Mouse (Mus musculus) neural tube, embryonic 14.5 days (tissue): ENCODE measurements around the gene Trip11. TPM values are rescaled to one million over a fixed set of nuclear protein-coding genes. Genes with fewer than 3 reads are reported as not detected.

Source experiments
- ATAC-seq: fragments of 200-750 bp; cut with Nextera tagmentation; 2 replicates; pipeline ENCODE4 v1.8.0; 2017; ENCODE audit warnings: low read depth, mild to moderate bottlenecking, moderate TSS enrichment, moderate library complexity
- H3K27ac ChIP-seq: fragments of 300-500 bp; sonication (generic); 2 replicates; pipeline ENCODE4 v1.5.1; 2014; ENCODE audit warnings: low read depth, mild to moderate bottlenecking, control low read depth, low read length, moderate library complexity, mixed read lengths
- H3K27me3 ChIP-seq: fragments of 300-500 bp; sonication (generic); 2 replicates; pipeline ENCODE4 v1.6.1; 2014; ENCODE audit warnings: low read length; ENCODE audit not compliant: control insufficient read depth, insufficient read depth
- H3K36me3 ChIP-seq: fragments of 300-500 bp; sonication (generic); 2 replicates; pipeline ENCODE4 v1.6.1; 2014; ENCODE audit warnings: low read length, mixed read lengths; ENCODE audit not compliant: control insufficient read depth, insufficient read depth
- H3K4me1 ChIP-seq: fragments of 300-500 bp; sonication (generic); 2 replicates; pipeline ENCODE4 v1.6.1; 2014; ENCODE audit warnings: low read length; ENCODE audit not compliant: control insufficient read depth, insufficient read depth
- H3K4me2 ChIP-seq: fragments of 300-500 bp; sonication (generic); 2 replicates; pipeline ENCODE4 v1.6.1; 2014; ENCODE audit warnings: mild to moderate bottlenecking, low read depth, low read length, control low read depth
- H3K4me3 ChIP-seq: fragments of 300-500 bp; sonication (generic); 2 replicates; pipeline ENCODE4 v1.5.1; 2014; ENCODE audit warnings: low read depth, low read length, control low read depth, mixed read lengths
- H3K9ac ChIP-seq: fragments of 300-500 bp; sonication (generic); replicated peaks from 2 replicates; pipeline ENCODE4 v1.6.1; 2014; ENCODE audit warnings: low read depth, mild to moderate bottlenecking, control low read depth, low read length, mixed read lengths
- H3K9me3 ChIP-seq: fragments of 300-500 bp; sonication (generic); 2 replicates; pipeline ENCODE4 v1.6.1; 2016; ENCODE audit warnings: low read length; ENCODE audit not compliant: control insufficient read depth
- WGBS: fragments of 180-500 bp; shearing (Covaris S2); extraction: QIAGEN DNeasy Blood & Tissue Kit; methylation state at CpG from one replicate; pipeline ENCODE4 v1.1.7; 2014; 5-methylcytosine and 5-hydroxymethylcytosine counted together
- polyA plus RNA-seq: library from polyadenylated mRNA; unstranded; fragments of >200 nt; fragmentation: Nextera tagmentation; extraction: Ambion mirVana; gene quantifications from 2 replicates; pipeline ENCODE4 v1.2.1, GENCODE M21; 2014

Trip11 gene
- polyA plus RNA-seq, 1 experiment from 2014 or later: 31.9 TPM

GRCm38 (mm10) chr12:101851314-101851713 lies 61.8 kb downstream of the Trip11 start:
- ATAC-seq: no peak
- Histone ChIP-seq H3K4me2 (no peak overlapping the region), H3K9me3 (no peaks in the 10 kb centered on the region), H3K4me3 (no peak overlapping the region), H3K4me1 (no peaks in the 10 kb centered on the region), H3K27me3 (no peaks in the 10 kb centered on the region), H3K9ac (no peak overlapping the region), H3K36me3 (peaks cover 4% of the 10 kb centered on the region; the same call in 1 of the 2 replicates), H3K27ac (no peak overlapping the region)
- WGBS: 91% methylated on average over 9 of the region's 9 CpGs

- H3K9ac ChIP-seq: no peak overlapping the region
- H3K36me3 ChIP-seq: no peaks in the 10 kb centered on the region; the same call in 1 of the 2 replicates
- no peak overlapping the region for H3K4me3 ChIP-seq
- 92% methylated on average over 10 of the region's 10 CpGs for WGBS
- no peak overlapping the region for H3K4me2 ChIP-seq
- no peaks in the 10 kb centered on the region for H3K9me3 ChIP-seq
- no peaks in the 10 kb centered on the region for H3K4me1 ChIP-seq
- no peak for ATAC-seq
- H3K27me3 ChIP-seq: no peaks in the 10 kb centered on the region
- no peak overlapping the region for H3K27ac ChIP-seq
Measured at GRCm38 (mm10) chr12:101836546-101837274, 76.4 kb downstream of the Trip11 start.

- Histone ChIP-seq H3K36me3 (no peaks in the 10 kb centered on the region; the same call in 1 of the 2 replicates), H3K27ac (no peak overlapping the region), H3K9ac (no peak overlapping the region), H3K4me3 (no peak overlapping the region), H3K27me3 (no peaks in the 10 kb centered on the region), H3K9me3 (no peaks in the 10 kb centered on the region), H3K4me2 (no peak overlapping the region), H3K4me1 (no peaks in the 10 kb centered on the region)
- 95% methylated on average over 4 of the region's 4 CpGs for WGBS
- no peak for ATAC-seq
Measured at GRCm38 (mm10) chr12:101834715-101835114, 78.4 kb downstream of the Trip11 start.

GRCm38 (mm10) chr12:101833776-101834175 lies 79.3 kb downstream of the Trip11 start:
- Histone ChIP-seq H3K9ac (no peak overlapping the region), H3K4me3 (no peak overlapping the region), H3K27me3 (no peaks in the 10 kb centered on the region), H3K4me2 (no peak overlapping the region), H3K27ac (no peak overlapping the region), H3K36me3 (no peaks in the 10 kb centered on the region; the same call in 1 of the 2 replicates), H3K9me3 (no peaks in the 10 kb centered on the region), H3K4me1 (no peaks in the 10 kb centered on the region)
- WGBS: 96% methylated on average over 8 of the region's 8 CpGs
- ATAC-seq: no peak

- H3K9ac ChIP-seq: no peak overlapping the region
- no peak overlapping the region for H3K4me3 ChIP-seq
- no peak overlapping the region for H3K4me2 ChIP-seq
- no peak overlapping the region for H3K27ac ChIP-seq
- ATAC-seq: no peak
- H3K4me1 ChIP-seq: no peaks in the 10 kb centered on the region
- H3K9me3 ChIP-seq: no peaks in the 10 kb centered on the region
- H3K36me3 ChIP-seq: no peaks in the 10 kb centered on the region; the same call in 1 of the 2 replicates
- no peaks in the 10 kb centered on the region for H3K27me3 ChIP-seq
- 94% methylated on average over 6 of the region's 6 CpGs for WGBS
Measured at GRCm38 (mm10) chr12:101833115-101833506, 80.0 kb downstream of the Trip11 start.

GRCm38 (mm10) chr12:101832179-101833114 lies 80.6 kb downstream of the Trip11 start:
- Histone ChIP-seq H3K9ac (no peak overlapping the region), H3K4me2 (no peak overlapping the region), H3K27me3 (no peaks in the 10 kb centered on the region), H3K9me3 (no peaks in the 10 kb centered on the region), H3K4me3 (no peak overlapping the region), H3K4me1 (no peaks in the 10 kb centered on the region), H3K36me3 (no peaks in the 10 kb centered on the region; the same call in 1 of the 2 replicates), H3K27ac (no peak overlapping the region)
- 88% methylated on average over 7 of the region's 7 CpGs for WGBS
- ATAC-seq: no peak

- Histone ChIP-seq H3K9me3 (no peaks in the 10 kb centered on the region), H3K36me3 (no peaks in the 10 kb centered on the region; the same call in 1 of the 2 replicates), H3K4me1 (no peaks in the 10 kb centered on the region), H3K9ac (no peak overlapping the region), H3K4me3 (no peak overlapping the region), H3K4me2 (no peak overlapping the region), H3K27ac (no peak overlapping the region), H3K27me3 (no peaks in the 10 kb centered on the region)
- 76% methylated on average over 4 of the region's 4 CpGs for WGBS
- ATAC-seq: no peak
Measured at GRCm38 (mm10) chr12:101831221-101831620, 81.8 kb downstream of the Trip11 start.

- no peak overlapping the region for H3K27ac ChIP-seq
- WGBS: 91% methylated on average over 4 of the region's 4 CpGs
- H3K27me3 ChIP-seq: peaks cover 4% of the 10 kb centered on the region; the same call in 1 of the 2 replicates
- H3K36me3 ChIP-seq: no peaks in the 10 kb centered on the region
- H3K9me3 ChIP-seq: no peaks in the 10 kb centered on the region
- H3K4me2 ChIP-seq: no peak overlapping the region
- H3K4me3 ChIP-seq: no peak overlapping the region
- H3K9ac ChIP-seq: no peak overlapping the region
- no peaks in the 10 kb centered on the region for H3K4me1 ChIP-seq
- no peak for ATAC-seq
Measured at GRCm38 (mm10) chr12:101823161-101823560, 89.9 kb downstream of the Trip11 start.

- no peak overlapping the region for H3K4me2 ChIP-seq
- no peaks in the 10 kb centered on the region for H3K36me3 ChIP-seq
- no peak for ATAC-seq
- H3K9ac ChIP-seq: no peak overlapping the region
- no peak overlapping the region for H3K4me3 ChIP-seq
- peaks cover 4% of the 10 kb centered on the region; the same call in 1 of the 2 replicates for H3K27me3 ChIP-seq
- H3K9me3 ChIP-seq: no peaks in the 10 kb centered on the region
- no peak overlapping the region for H3K27ac ChIP-seq
- WGBS: 53% methylated on average over 3 of the region's 3 CpGs
- H3K4me1 ChIP-seq: no peaks in the 10 kb centered on the region
Measured at GRCm38 (mm10) chr12:101821596-101821995, 91.5 kb downstream of the Trip11 start.
